Mouse (Mus musculus): ENCODE data around the gene Sox5. TPM values are rescaled to one million over a fixed set of nuclear protein-coding genes. Genes with fewer than 3 reads are reported as not detected.

Gene Sox5
- polyA plus RNA-seq, 2 experiments: 1.6 to 1.7 TPM

- DNase-seq (ENCODE audit: low read depth in 3 of 3, low spot score in 3 of 3) (no peak), ATAC-seq (ENCODE audit: insufficient read depth) (no peak)
- H3K9me3 ChIP-seq (ENCODE audit: control insufficient read depth, low read length): no peaks in the 10 kb centered on the region
- no peak overlapping the region for H3K4me3 ChIP-seq (ENCODE audit: insufficient read depth in 1 of 2, low read depth in 2 of 2, low read length in 2 of 2)
- TF ChIP-seq CTCF (IDR thresholded peaks at IDR 0.05; ENCODE audit: low read depth) (no peak), EP300 (IDR thresholded peaks at IDR 0.05; ENCODE audit: low read depth) (no peak)
- no peaks in the 10 kb centered on the region for H3K4me1 ChIP-seq (replicated peaks; ENCODE audit: control insufficient read depth in 2 of 2, insufficient read depth in 2 of 2, low read length in 1 of 2)
- no peak overlapping the region for H3K27ac ChIP-seq
- H3K9ac ChIP-seq (replicated peaks): no peak overlapping the region
- H3K27me3 ChIP-seq (ENCODE audit: control insufficient read depth, insufficient read depth, low read length): no peaks in the 10 kb centered on the region
- no peaks in the 10 kb centered on the region for H3K36me3 ChIP-seq (replicated peaks; ENCODE audit: control insufficient read depth, insufficient read depth, low read depth)
- WGBS (ENCODE audit: insufficient replicate concordance): 62% methylated on average over 4 of the region's 4 CpGs
- no peak overlapping the region for H3K4me2 ChIP-seq (ENCODE audit: low read depth)
These were observed 786.7 kb downstream of the Sox5 start for GRCm38 (mm10) chr6:143995046-143995445.

- Histone ChIP-seq H3K36me3 (replicated peaks; ENCODE audit: control insufficient read depth, insufficient read depth, low read depth) (no peaks in the 10 kb centered on the region), H3K9ac (replicated peaks) (no peak overlapping the region), H3K9me3 (ENCODE audit: control insufficient read depth, low read length) (no peaks in the 10 kb centered on the region), H3K4me2 (ENCODE audit: low read depth) (no peak overlapping the region), H3K4me3 (ENCODE audit: insufficient read depth in 1 of 2, low read depth in 2 of 2, low read length in 2 of 2) (no peak overlapping the region), H3K4me1 (replicated peaks; ENCODE audit: control insufficient read depth in 2 of 2, insufficient read depth in 2 of 2, low read length in 1 of 2) (no peaks in the 10 kb centered on the region), H3K27me3 (ENCODE audit: control insufficient read depth, insufficient read depth, low read length) (no peaks in the 10 kb centered on the region), H3K27ac (no peak overlapping the region)
- TF ChIP-seq CTCF (IDR thresholded peaks at IDR 0.05; ENCODE audit: low read depth) (no peak), EP300 (IDR thresholded peaks at IDR 0.05; ENCODE audit: low read depth) (no peak)
- DNase-seq (ENCODE audit: low read depth in 3 of 3, low spot score in 3 of 3) (no peak), ATAC-seq (ENCODE audit: insufficient read depth) (no peak; the same call in 1 of the 2 replicates)
These were observed 794.2 kb downstream of the Sox5 start for GRCm38 (mm10) chr6:143987548-143987947.

GRCm38 (mm10) chr6:143980131-143980530 lies 801.6 kb downstream of the Sox5 start:
- no peaks in the 10 kb centered on the region for H3K4me1 ChIP-seq (replicated peaks; ENCODE audit: control insufficient read depth in 2 of 2, insufficient read depth in 2 of 2, low read length in 1 of 2)
- ATAC-seq (ENCODE audit: insufficient read depth) (no peak), DNase-seq (ENCODE audit: low read depth in 3 of 3, low spot score in 3 of 3) (no peak)
- no peaks in the 10 kb centered on the region for H3K36me3 ChIP-seq (replicated peaks; ENCODE audit: control insufficient read depth, insufficient read depth, low read depth)
- no peak overlapping the region for H3K27ac ChIP-seq
- no peaks in the 10 kb centered on the region for H3K9me3 ChIP-seq (ENCODE audit: control insufficient read depth, low read length)
- WGBS (ENCODE audit: insufficient replicate concordance): 73% methylated on average over 8 of the region's 8 CpGs
- no peak overlapping the region for H3K9ac ChIP-seq (replicated peaks)
- H3K27me3 ChIP-seq (ENCODE audit: control insufficient read depth, insufficient read depth, low read length): no peaks in the 10 kb centered on the region
- H3K4me2 ChIP-seq (ENCODE audit: low read depth): no peak overlapping the region
- TF ChIP-seq CTCF (IDR thresholded peaks at IDR 0.05; ENCODE audit: low read depth) (no peak), EP300 (IDR thresholded peaks at IDR 0.05; ENCODE audit: low read depth) (no peak)
- H3K4me3 ChIP-seq (ENCODE audit: insufficient read depth in 1 of 2, low read depth in 2 of 2, low read length in 2 of 2): no peak overlapping the region

- ATAC-seq (ENCODE audit: insufficient read depth) (no peak), DNase-seq (ENCODE audit: low read depth in 3 of 3, low spot score in 3 of 3) (no peak)
- Histone ChIP-seq H3K4me2 (ENCODE audit: low read depth) (no peak overlapping the region), H3K27ac (no peak overlapping the region), H3K27me3 (ENCODE audit: control insufficient read depth, insufficient read depth, low read length) (no peaks in the 10 kb centered on the region), H3K4me3 (ENCODE audit: insufficient read depth in 1 of 2, low read depth in 2 of 2, low read length in 2 of 2) (no peak overlapping the region), H3K4me1 (replicated peaks; ENCODE audit: control insufficient read depth in 2 of 2, insufficient read depth in 2 of 2, low read length in 1 of 2) (no peaks in the 10 kb centered on the region), H3K36me3 (replicated peaks; ENCODE audit: control insufficient read depth, insufficient read depth, low read depth) (no peaks in the 10 kb centered on the region), H3K9me3 (ENCODE audit: control insufficient read depth, low read length) (no peaks in the 10 kb centered on the region), H3K9ac (replicated peaks) (no peak overlapping the region)
- TF ChIP-seq EP300 (IDR thresholded peaks at IDR 0.05; ENCODE audit: low read depth) (no peak), CTCF (IDR thresholded peaks at IDR 0.05; ENCODE audit: low read depth) (no peak)
- WGBS (ENCODE audit: insufficient replicate concordance): 62% methylated on average over 9 of the region's 9 CpGs
These were observed 813.9 kb downstream of the Sox5 start for GRCm38 (mm10) chr6:143967724-143968400.

GRCm38 (mm10) chr6:143960487-143960886 lies 821.3 kb downstream of the Sox5 start:
- Histone ChIP-seq H3K4me1 (replicated peaks; ENCODE audit: control insufficient read depth in 2 of 2, insufficient read depth in 2 of 2, low read length in 1 of 2) (no peaks in the 10 kb centered on the region), H3K9ac (replicated peaks) (no peak overlapping the region), H3K27ac (no peak overlapping the region), H3K4me2 (ENCODE audit: low read depth) (no peak overlapping the region), H3K9me3 (ENCODE audit: control insufficient read depth, low read length) (no peaks in the 10 kb centered on the region), H3K36me3 (replicated peaks; ENCODE audit: control insufficient read depth, insufficient read depth, low read depth) (no peaks in the 10 kb centered on the region), H3K27me3 (ENCODE audit: control insufficient read depth, insufficient read depth, low read length) (no peaks in the 10 kb centered on the region), H3K4me3 (ENCODE audit: insufficient read depth in 1 of 2, low read depth in 2 of 2, low read length in 2 of 2) (no peak overlapping the region)
- no peak for DNase-seq (ENCODE audit: low read depth in 3 of 3, low spot score in 3 of 3)
- TF ChIP-seq CTCF (IDR thresholded peaks at IDR 0.05; ENCODE audit: low read depth) (no peak), EP300 (IDR thresholded peaks at IDR 0.05; ENCODE audit: low read depth) (no peak)
- no peak for ATAC-seq (ENCODE audit: insufficient read depth)
- 86% methylated on average over 11 of the region's 11 CpGs for WGBS (ENCODE audit: insufficient replicate concordance)

Data from liver, embryonic 14.5 days (tissue).